Mouse (Mus musculus) lung, postnatal 10 days (tissue): Measurements from ENCODE around the gene Gabrb1.
"Not testable (repeated sequence)": the region's sequence is repeated elsewhere in the genome, so short reads cannot be mapped to it uniquely, and the experiment has no call there.

Experiments used
- DNase-seq: peaks from one replicate; pipeline ENCODE4 v3.0.0; 2021

Gene Gabrb1

GRCm38 (mm10) chr5:72043226-72044151, 385.6 kb downstream of the Gabrb1 start:
- no peak for DNase-seq

- DNase-seq = no peak
These were observed 388.3 kb downstream of the Gabrb1 start for GRCm38 (mm10) chr5:72046261-72046660.

GRCm38 (mm10) chr5:72064079-72064478, 406.2 kb downstream of the Gabrb1 start:
- no peak for DNase-seq

- no peak for DNase-seq
These were observed 410.9 kb downstream of the Gabrb1 start for GRCm38 (mm10) chr5:72068826-72069225.

- DNase-seq = not testable (repeated sequence)
These were observed 411.5 kb downstream of the Gabrb1 start for GRCm38 (mm10) chr5:72069398-72069797.

GRCm38 (mm10) chr5:72076781-72077180, 418.9 kb downstream of the Gabrb1 start:
- DNase-seq = no peak

GRCm38 (mm10) chr5:72086518-72086917, 428.6 kb downstream of the Gabrb1 start:
- peak; percentile 3 for DNase-seq

GRCm38 (mm10) chr5:72094582-72094981, 436.7 kb downstream of the Gabrb1 start:
- DNase-seq = peak; percentile 8

- no peak for DNase-seq
These were observed 437.1 kb downstream of the Gabrb1 start for GRCm38 (mm10) chr5:72095015-72095414.

GRCm38 (mm10) chr5:72104274-72104921, 446.5 kb downstream of the Gabrb1 start:
- no peak for DNase-seq

GRCm38 (mm10) chr5:72122414-72123037, 464.6 kb downstream of the Gabrb1 start:
- DNase-seq = no peak

- no peak for DNase-seq
These were observed 468.8 kb downstream of the Gabrb1 start for GRCm38 (mm10) chr5:72126681-72127080.

- DNase-seq = no peak
These were observed 476.0 kb downstream of the Gabrb1 start for GRCm38 (mm10) chr5:72133906-72134305.

GRCm38 (mm10) chr5:72138256-72138655, 480.3 kb downstream of the Gabrb1 start:
- DNase-seq = no peak

- no peak for DNase-seq
These were observed 481.7 kb downstream of the Gabrb1 start for GRCm38 (mm10) chr5:72139619-72140018.

GRCm38 (mm10) chr5:72148679-72149078, 490.8 kb downstream of the Gabrb1 start:
- DNase-seq = no peak

- no peak for DNase-seq
These were observed 493.0 kb downstream of the Gabrb1 start for GRCm38 (mm10) chr5:72150870-72151269.

- DNase-seq = not testable (repeated sequence)
These were observed 497.8 kb downstream of the Gabrb1 start for GRCm38 (mm10) chr5:72155686-72156085.

- DNase-seq = no peak
These were observed 498.7 kb downstream of the Gabrb1 start for GRCm38 (mm10) chr5:72156598-72156997.

GRCm38 (mm10) chr5:72158667-72159066, 500.8 kb downstream of the Gabrb1 start:
- no peak for DNase-seq

GRCm38 (mm10) chr5:72159537-72159936, 501.6 kb downstream of the Gabrb1 start:
- DNase-seq = no peak

- no peak for DNase-seq
These were observed 503.0 kb downstream of the Gabrb1 start for GRCm38 (mm10) chr5:72160781-72161485.

- DNase-seq = no peak
These were observed 504.9 kb downstream of the Gabrb1 start for GRCm38 (mm10) chr5:72162855-72163254.
